Mouse (Mus musculus) lung, postnatal 0 days (tissue): ENCODE measurements at regions not wholly inside any gene's neighbourhood (a gene's known extent, or its start where the extent isn't known, plus 50 kb on each side); places are given as distances from the start of the nearest gene placed in this dataset.

Experiments used
- CTCF ChIP-seq: IDR thresholded peaks from 2 replicates; pipeline ENCODE4 v1.5.1; 2016; ENCODE audit warnings: antibody characterized with exemption, mild to moderate bottlenecking
- EP300 ChIP-seq: IDR thresholded peaks from 2 replicates; pipeline ENCODE4 v1.6.1; 2016; ENCODE audit warnings: antibody characterized with exemption, mild to moderate bottlenecking, control low read depth

- TF ChIP-seq CTCF: no peak
- TF ChIP-seq EP300: no peak
Measured at GRCm38 (mm10) chr4:56231414-56231813, 508.5 kb upstream of the Gm26657 start.
